Mouse (Mus musculus): ENCODE results near the gene Dhx8.
A peak's percentile ranks its signal among the peaks of the same experiment; 100 is the strongest.

The Dhx8 gene

GRCm38 (mm10) chr11:101732518-101733440 lies at the start of gene Dhx8:
Gene Dhx8 (plus strand): TSS chr11:101732919.
- DNase-seq, result peak; percentile 98 to 99

GRCm38 (mm10) chr11:101687351-101688301 lies 45.1 kb upstream of the Dhx8 start:
- peak; percentile 50 to 73 for DNase-seq

GRCm38 (mm10) chr11:101689701-101690113 lies 43.0 kb upstream of the Dhx8 start:
- no peak for DNase-seq

GRCm38 (mm10) chr11:101690326-101690725 lies 42.4 kb upstream of the Dhx8 start:
- DNase-seq, result no peak

GRCm38 (mm10) chr11:101695906-101696661 lies 36.6 kb upstream of the Dhx8 start:
- DNase-seq, result peak; percentile 49 to 67

- no peak for DNase-seq
Measured at GRCm38 (mm10) chr11:101697156-101697861, 35.4 kb upstream of the Dhx8 start.

GRCm38 (mm10) chr11:101698114-101698513 lies 34.6 kb upstream of the Dhx8 start:
- no peak for DNase-seq

- DNase-seq, result no peak
Measured at GRCm38 (mm10) chr11:101699556-101699955, 33.2 kb upstream of the Dhx8 start.

- no peak for DNase-seq
Measured at GRCm38 (mm10) chr11:101699991-101700390, 32.7 kb upstream of the Dhx8 start.

GRCm38 (mm10) chr11:101700446-101700845 lies 32.3 kb upstream of the Dhx8 start:
- peak in 1 of 2 experiments; percentile 27 for DNase-seq

- DNase-seq, result peak in 1 of 2 experiments; percentile 51
Measured at GRCm38 (mm10) chr11:101704081-101704480, 28.6 kb upstream of the Dhx8 start.

GRCm38 (mm10) chr11:101706764-101707448 lies 25.8 kb upstream of the Dhx8 start:
- DNase-seq, result no peak

GRCm38 (mm10) chr11:101708482-101708881 lies 24.2 kb upstream of the Dhx8 start:
- no peak for DNase-seq

- DNase-seq, result no peak
Measured at GRCm38 (mm10) chr11:101712811-101713210, 19.9 kb upstream of the Dhx8 start.

GRCm38 (mm10) chr11:101714012-101714411 lies 18.7 kb upstream of the Dhx8 start:
- peak; percentile 35 to 57 for DNase-seq

GRCm38 (mm10) chr11:101718324-101718723 lies 14.4 kb upstream of the Dhx8 start:
- no peak for DNase-seq

GRCm38 (mm10) chr11:101719986-101720520 lies 12.7 kb upstream of the Dhx8 start:
- peak; percentile 13 to 20 for DNase-seq

GRCm38 (mm10) chr11:101725043-101725442 lies 7.7 kb upstream of the Dhx8 start:
- no peak for DNase-seq

GRCm38 (mm10) chr11:101726765-101727164 lies 6.0 kb upstream of the Dhx8 start:
- no peak for DNase-seq

- DNase-seq, result no peak
Measured at GRCm38 (mm10) chr11:101729308-101729707, 3.4 kb upstream of the Dhx8 start.

- no peak for DNase-seq
Measured at GRCm38 (mm10) chr11:101733596-101733995, 877 bp downstream of the Dhx8 start.
